Mouse (Mus musculus) cerebellum, adult 2 months (tissue): ENCODE measurements around the gene Hoxb1.

Source experiments
- CTCF ChIP-seq: fragments of 200-500 bp; IDR thresholded peaks from 2 replicates; pipeline ENCODE4 v1.5.1; 2011; ENCODE audit warnings: low read depth, mild to moderate bottlenecking, control low read depth, low read length, moderate library complexity, borderline replicate concordance; ENCODE audit not compliant: insufficient read depth
- POLR2A ChIP-seq: fragments of 200-500 bp; IDR thresholded peaks from 2 replicates; pipeline ENCODE4 v1.6.1; 2011; ENCODE audit warnings: low read length, control low read depth, borderline replicate concordance; ENCODE audit not compliant: insufficient read depth

DNA sequence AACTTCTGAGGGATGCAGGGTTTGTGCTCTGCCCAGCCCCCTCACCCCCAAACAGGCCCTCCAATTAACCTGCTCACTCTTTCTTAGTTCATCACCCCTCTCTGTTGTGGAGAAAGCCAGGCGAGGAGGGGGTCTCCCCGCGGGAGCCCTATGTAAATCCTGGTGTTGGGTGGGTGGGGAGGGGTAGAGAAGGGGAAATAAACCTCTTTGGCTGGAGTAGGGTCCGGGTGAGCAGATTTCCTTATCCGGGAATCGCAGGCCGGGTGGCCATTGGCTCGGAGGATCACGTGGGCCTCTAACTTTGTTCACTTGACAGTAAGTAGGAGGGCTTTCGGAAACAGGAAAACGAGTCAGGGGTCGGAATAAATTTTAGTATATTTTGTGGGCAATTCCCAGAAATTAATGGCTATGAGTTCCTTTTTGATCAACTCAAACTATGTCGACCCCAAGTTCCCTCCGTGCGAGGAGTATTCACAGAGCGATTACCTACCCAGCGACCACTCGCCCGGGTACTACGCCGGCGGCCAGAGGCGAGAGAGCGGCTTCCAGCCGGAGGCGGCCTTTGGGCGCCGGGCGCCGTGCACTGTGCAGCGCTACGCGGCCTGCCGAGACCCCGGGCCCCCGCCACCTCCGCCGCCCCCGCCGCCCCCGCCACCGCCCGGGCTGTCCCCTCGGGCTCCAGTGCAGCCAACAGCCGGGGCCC is 47.0 kb upstream of the Hoxb1 start:
- TF ChIP-seq POLR2A = no peak
- TF ChIP-seq CTCF = no peak
